Mouse (Mus musculus): ENCODE results near the gene Hnrnpr. TPM values are rescaled to one million over a fixed set of nuclear protein-coding genes. Genes with fewer than 3 reads are reported as not detected.
A peak's percentile ranks its signal among the peaks of the same experiment; 100 is the strongest.

The Hnrnpr gene
- total RNA-seq, 2 experiments from 2014 or later = 91.9 to 99.3 TPM

- peak; percentile 23 for DNase-seq
Measured at GRCm38 (mm10) chr4:136407831-136408230, 97.1 kb downstream of the Hnrnpr start.

Other genes with a start within 250 kb of the Hnrnpr start
- 10 to 100 TPM; 96.2 to 97.8 TPM for gene Id3, start 167.4 kb upstream of the Hnrnpr start, total RNA-seq (2021)
- gene E2f2, start 138.5 kb upstream of the Hnrnpr start, total RNA-seq (2021) = 1 to 10 TPM; 5.8 to 9.7 TPM
- 1 to 10 TPM; 3.3 to 3.7 TPM for gene Asap3, start 104.6 kb upstream of the Hnrnpr start, total RNA-seq (2021)
- gene Tcea3, start 63.2 kb upstream of the Hnrnpr start, total RNA-seq (2021) = 10 to 100 TPM; 55.2 to 56.7 TPM
- gene Zfp46, start 26.3 kb upstream of the Hnrnpr start, total RNA-seq (2021) = 10 to 100 TPM; 47.0 to 50.1 TPM
- gene Htr1d, start 112.6 kb downstream of the Hnrnpr start, total RNA-seq (2021) = not detected
- under 1 TPM; 0.34 to 0.45 TPM for gene 6030445D17Rik, start 151.3 kb downstream of the Hnrnpr start, total RNA-seq (2021)
- gene Luzp1, start 158.8 kb downstream of the Hnrnpr start, total RNA-seq (2021) = 10 to 100 TPM; 58.4 to 62.3 TPM